Mouse (Mus musculus): ENCODE measurements at regions not wholly inside any gene's neighbourhood (a gene's known extent, or its start where the extent isn't known, plus 50 kb on each side); places are given as distances from the start of the nearest gene placed in this dataset.
A peak's percentile ranks its signal among the peaks of the same experiment; 100 is the strongest.

DNA sequence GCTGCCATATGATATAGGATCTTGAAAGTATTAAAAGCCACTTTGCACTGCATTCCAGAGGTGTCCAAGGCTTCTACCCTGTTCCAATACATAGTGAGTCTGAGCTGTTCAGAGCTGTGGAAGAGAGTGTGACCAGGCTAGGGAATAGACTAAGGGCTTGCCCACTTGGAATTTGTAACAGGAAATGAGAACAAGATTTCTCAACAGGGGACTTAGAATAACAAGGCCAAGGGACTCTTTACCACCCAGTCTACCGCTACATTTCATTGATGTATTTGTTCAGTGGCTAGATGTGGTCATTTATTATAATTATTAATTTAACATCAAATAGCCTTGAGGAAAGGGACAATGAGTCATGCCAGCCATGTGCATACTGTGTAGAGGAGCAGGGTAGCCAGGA is 202.3 kb upstream of the Nampt start:
- H3K4me3 ChIP-seq = no peak overlapping the region
- H3K4me2 ChIP-seq (replicated peaks) = no peak overlapping the region
- no peaks in the 10 kb centered on the region for H3K4me1 ChIP-seq
- WGBS = 79% methylated on average over 1 of the region's 1 CpGs
- no peaks in the 10 kb centered on the region for H3K27me3 ChIP-seq (replicated peaks)
- no peak for ATAC-seq (ENCODE audit: low FRiP score, low read depth)
- H3K27ac ChIP-seq = no peak overlapping the region
- no peaks in the 10 kb centered on the region for H3K36me3 ChIP-seq
- no peak overlapping the region for H3K9ac ChIP-seq
- H3K9me3 ChIP-seq = no peaks in the 10 kb centered on the region

DNA sequence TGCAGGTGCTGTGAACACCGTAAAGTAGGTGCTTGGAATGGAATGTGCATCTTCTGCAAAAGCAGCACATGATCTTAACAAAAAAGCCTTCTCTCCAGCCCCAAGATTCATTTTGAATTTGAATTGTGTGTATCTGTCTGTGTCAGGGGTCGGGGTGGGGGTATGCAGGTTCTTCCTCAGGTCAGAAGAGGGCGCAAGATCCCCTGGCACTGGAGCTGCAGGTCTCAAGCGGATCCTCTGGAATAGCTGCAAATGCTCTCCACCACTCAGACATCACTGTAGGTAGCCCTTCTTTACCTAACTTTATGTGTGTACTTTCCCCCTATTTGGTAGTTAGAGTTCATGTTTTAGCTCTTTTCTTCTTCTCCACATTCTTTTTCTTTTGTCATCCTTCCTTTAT is 199.5 kb upstream of the Nampt start:
- WGBS = 66% methylated on average over 4 of the region's 4 CpGs
- Histone ChIP-seq H3K27ac (no peak overlapping the region), H3K36me3 (no peaks in the 10 kb centered on the region), H3K27me3 (replicated peaks) (no peaks in the 10 kb centered on the region), H3K4me3 (no peak overlapping the region), H3K9ac (no peak overlapping the region), H3K4me2 (replicated peaks) (no peak overlapping the region), H3K9me3 (no peaks in the 10 kb centered on the region), H3K4me1 (no peaks in the 10 kb centered on the region)
- ATAC-seq (ENCODE audit: low FRiP score, low read depth) = no peak

DNA sequence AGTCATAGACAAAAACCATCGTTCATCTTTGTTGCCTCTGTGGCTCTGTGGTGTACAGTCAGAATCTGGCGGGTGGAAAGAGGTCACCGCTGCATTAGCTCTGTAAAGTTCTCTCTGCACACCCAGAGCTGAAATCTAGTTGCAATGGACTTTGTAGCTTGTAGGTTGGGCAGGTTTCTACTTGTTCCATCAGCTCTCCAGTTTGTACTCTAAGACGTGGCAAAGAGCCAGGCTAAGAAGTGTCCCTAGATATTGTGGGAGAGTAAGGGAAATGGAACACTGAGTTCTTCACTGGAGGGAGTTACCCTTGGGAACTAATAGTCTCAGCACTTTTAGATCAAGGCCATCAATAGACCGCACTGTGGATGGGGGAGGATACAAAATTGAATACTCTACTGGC is 197.6 kb upstream of the Nampt start:
- no peaks in the 10 kb centered on the region for H3K9me3 ChIP-seq
- no peak overlapping the region for H3K4me3 ChIP-seq
- no peak for ATAC-seq (ENCODE audit: low FRiP score, low read depth)
- no peak overlapping the region for H3K4me2 ChIP-seq (replicated peaks)
- H3K4me1 ChIP-seq = no peaks in the 10 kb centered on the region
- no peaks in the 10 kb centered on the region for H3K36me3 ChIP-seq
- H3K27me3 ChIP-seq (replicated peaks) = no peaks in the 10 kb centered on the region
- no peak overlapping the region for H3K27ac ChIP-seq
- H3K9ac ChIP-seq = no peak overlapping the region
- WGBS = 93% methylated on average over 5 of the region's 5 CpGs

- no peak overlapping the region for H3K27ac ChIP-seq
- H3K4me1 ChIP-seq = no peaks in the 10 kb centered on the region
- no peaks in the 10 kb centered on the region for H3K36me3 ChIP-seq
- H3K9ac ChIP-seq = no peak overlapping the region
- H3K4me2 ChIP-seq (replicated peaks) = no peak overlapping the region
- ATAC-seq (ENCODE audit: low FRiP score, low read depth) = no peak
- 32% methylated on average over 1 of the region's 1 CpGs for WGBS
- H3K27me3 ChIP-seq (replicated peaks) = no peaks in the 10 kb centered on the region
- H3K4me3 ChIP-seq = no peak overlapping the region
- H3K9me3 ChIP-seq = no peaks in the 10 kb centered on the region
Observed at GRCm38 (mm10) chr12:32628552-32628951, 190.8 kb upstream of the Nampt start.

- WGBS = 42% methylated on average over 3 of the region's 3 CpGs
- Histone ChIP-seq H3K4me3 (no peak overlapping the region), H3K27ac (no peak overlapping the region), H3K4me2 (replicated peaks) (no peak overlapping the region), H3K9me3 (no peaks in the 10 kb centered on the region), H3K9ac (no peak overlapping the region), H3K27me3 (replicated peaks) (no peaks in the 10 kb centered on the region), H3K36me3 (no peaks in the 10 kb centered on the region), H3K4me1 (no peaks in the 10 kb centered on the region)
- ATAC-seq (ENCODE audit: low FRiP score, low read depth) = no peak
Observed at GRCm38 (mm10) chr12:32632935-32633334, 186.4 kb upstream of the Nampt start.

DNA sequence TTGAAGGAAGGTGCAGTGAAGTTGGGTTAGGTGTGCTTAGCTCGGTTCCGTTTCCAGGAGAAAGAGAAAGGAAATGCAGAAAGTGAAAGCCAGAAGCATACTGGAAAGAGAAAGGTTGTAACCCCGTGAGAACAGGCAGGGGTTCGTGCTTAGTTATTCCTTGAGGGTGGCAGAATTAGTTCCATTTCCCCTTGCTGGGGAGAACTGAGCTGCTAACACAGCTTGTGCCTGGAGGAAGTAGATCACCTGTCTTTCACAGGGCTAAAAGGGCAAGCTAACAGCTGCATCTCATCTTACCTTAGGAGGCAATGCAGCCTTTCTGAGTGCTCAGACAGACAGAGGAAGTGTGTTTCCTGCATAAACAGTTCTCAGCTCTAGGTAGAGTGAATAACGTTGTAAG is 184.3 kb upstream of the Nampt start:
- no peaks in the 10 kb centered on the region for H3K27me3 ChIP-seq (replicated peaks)
- no peaks in the 10 kb centered on the region for H3K4me1 ChIP-seq
- ATAC-seq (ENCODE audit: low FRiP score, low read depth) = no peak
- no peak overlapping the region for H3K4me3 ChIP-seq
- no peak overlapping the region for H3K9ac ChIP-seq
- no peak overlapping the region for H3K4me2 ChIP-seq (replicated peaks)
- H3K9me3 ChIP-seq = no peaks in the 10 kb centered on the region
- no peaks in the 10 kb centered on the region for H3K36me3 ChIP-seq
- no peak overlapping the region for H3K27ac ChIP-seq
- WGBS = 62% methylated on average over 5 of the region's 5 CpGs

DNA sequence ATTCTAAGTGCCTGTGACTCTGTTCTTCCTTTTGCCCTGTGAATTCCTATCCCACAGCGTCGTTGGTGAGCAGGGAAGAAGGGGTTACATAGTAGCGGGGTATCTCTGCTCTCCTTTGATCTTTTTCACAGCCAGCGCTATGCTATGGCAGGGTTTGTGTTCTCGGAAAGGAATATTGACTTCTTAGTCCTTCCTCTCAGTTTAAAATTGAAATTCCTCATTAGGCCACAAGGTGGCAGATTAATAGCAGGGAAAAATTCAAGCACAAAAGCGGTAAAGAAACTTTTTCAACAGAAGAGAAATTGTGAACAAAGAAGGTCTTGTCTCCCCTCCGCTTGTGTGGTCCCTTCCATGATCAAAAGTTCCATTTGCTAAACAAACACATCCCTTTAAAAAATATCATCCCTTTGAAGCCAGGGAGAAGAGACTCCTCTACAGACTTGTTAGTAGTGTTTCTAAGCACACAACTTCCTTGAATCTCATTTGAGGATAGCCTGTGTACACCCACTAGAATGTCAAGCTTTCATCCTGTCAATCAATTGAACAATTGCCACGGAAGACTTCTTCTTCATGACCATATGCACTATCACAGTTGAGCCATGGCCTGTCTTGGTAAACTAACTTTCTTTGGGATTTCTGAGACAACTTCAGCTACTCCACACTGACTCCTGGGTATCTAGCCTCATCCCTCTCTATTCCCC is 181.8 kb upstream of the Nampt start:
- Histone ChIP-seq H3K27me3 (replicated peaks) (no peaks in the 10 kb centered on the region), H3K27ac (no peak overlapping the region), H3K36me3 (no peaks in the 10 kb centered on the region), H3K4me3 (no peak overlapping the region), H3K9ac (no peak overlapping the region), H3K4me1 (no peaks in the 10 kb centered on the region), H3K4me2 (replicated peaks) (no peak overlapping the region), H3K9me3 (no peaks in the 10 kb centered on the region)
- whole genome bisulfite sequencing = 5% methylated on average over 8 of the region's 8 CpGs
- peak; percentile 60; the same call in 1 of the 2 replicates for ATAC-seq (ENCODE audit: low FRiP score, low read depth)

DNA sequence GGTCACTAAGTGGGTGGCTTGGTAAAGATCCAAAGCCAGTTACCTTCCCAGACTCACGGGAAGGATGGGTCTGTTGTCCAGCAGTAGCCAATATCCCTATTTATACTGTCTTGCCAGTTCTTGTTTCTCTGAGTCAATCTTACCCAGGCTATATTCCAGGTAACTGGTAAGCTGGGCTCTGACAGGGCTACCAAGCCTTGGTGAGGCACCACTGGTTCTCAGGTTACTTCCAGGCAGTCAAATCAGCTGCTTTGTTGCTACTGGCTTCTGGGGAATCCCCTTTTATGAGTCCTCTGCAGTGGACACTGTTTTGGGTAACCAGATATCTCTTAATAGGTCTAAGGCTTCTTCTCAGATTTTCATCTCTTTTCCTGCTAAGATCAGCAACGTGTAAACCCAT is 178.8 kb upstream of the Nampt start:
- Histone ChIP-seq H3K9ac (no peak overlapping the region), H3K9me3 (no peaks in the 10 kb centered on the region), H3K36me3 (no peaks in the 10 kb centered on the region), H3K4me2 (replicated peaks) (no peak overlapping the region), H3K27ac (no peak overlapping the region), H3K4me3 (no peak overlapping the region), H3K27me3 (replicated peaks) (no peaks in the 10 kb centered on the region), H3K4me1 (no peaks in the 10 kb centered on the region)
- ATAC-seq (ENCODE audit: low FRiP score, low read depth) = no peak
- 77% methylated on average over 2 of the region's 2 CpGs for WGBS

DNA sequence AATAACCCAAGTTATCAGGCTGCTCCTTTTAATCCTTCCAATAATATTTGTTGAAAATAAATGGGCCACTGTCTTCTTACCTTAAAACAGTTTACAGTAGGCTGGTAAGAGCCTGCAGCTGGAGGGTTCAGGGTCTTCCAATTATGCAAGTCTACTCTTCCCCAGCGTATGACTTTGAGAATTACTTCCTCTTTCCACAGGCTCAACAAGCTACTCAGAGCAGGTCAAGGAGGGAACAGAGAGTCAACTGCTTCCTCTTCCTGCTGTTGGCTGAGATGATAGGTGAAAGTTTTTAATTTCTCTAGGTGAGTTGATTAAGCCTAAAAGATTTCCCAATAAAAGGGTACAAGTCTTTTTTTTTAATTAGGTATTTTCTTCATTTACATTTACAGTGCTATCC is 176.9 kb upstream of the Nampt start:
- Histone ChIP-seq H3K27me3 (replicated peaks) (no peaks in the 10 kb centered on the region), H3K4me2 (replicated peaks) (no peak overlapping the region), H3K27ac (no peak overlapping the region), H3K9me3 (no peaks in the 10 kb centered on the region), H3K9ac (no peak overlapping the region), H3K4me1 (no peaks in the 10 kb centered on the region), H3K36me3 (no peaks in the 10 kb centered on the region), H3K4me3 (no peak overlapping the region)
- ATAC-seq (ENCODE audit: low FRiP score, low read depth) = no peak
- 86% methylated on average over 1 of the region's 1 CpGs for WGBS

- Histone ChIP-seq H3K36me3 (no peaks in the 10 kb centered on the region), H3K9ac (no peak overlapping the region), H3K9me3 (no peaks in the 10 kb centered on the region), H3K4me1 (no peaks in the 10 kb centered on the region), H3K27me3 (replicated peaks) (no peaks in the 10 kb centered on the region), H3K27ac (no peak overlapping the region), H3K4me3 (no peak overlapping the region), H3K4me2 (replicated peaks) (no peak overlapping the region)
- ATAC-seq (ENCODE audit: low FRiP score, low read depth) = no peak
- 92% methylated on average over 1 of the region's 1 CpGs for WGBS
Observed at GRCm38 (mm10) chr12:32653096-32653495, 166.2 kb upstream of the Nampt start.

DNA sequence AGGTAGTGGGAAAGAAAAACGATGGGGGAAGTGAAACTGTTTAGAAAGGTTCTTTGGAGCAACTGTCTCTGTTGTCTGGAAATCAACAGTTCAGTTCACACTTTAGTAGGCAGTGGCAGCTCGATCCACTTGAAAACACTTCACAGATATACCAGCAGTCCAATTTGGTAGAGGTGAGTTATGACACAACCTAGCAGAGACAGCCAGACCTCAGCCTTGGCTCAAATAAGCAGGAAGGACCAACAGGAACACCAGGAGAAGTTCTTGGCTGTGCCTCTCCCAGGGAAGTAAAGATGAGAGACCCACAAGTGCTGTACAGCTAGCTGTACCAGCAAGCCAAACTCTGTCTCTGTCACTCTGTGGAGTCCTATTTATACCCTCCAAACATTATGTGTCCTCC is 163.2 kb upstream of the Nampt start:
- Histone ChIP-seq H3K4me3 (no peak overlapping the region), H3K4me1 (no peaks in the 10 kb centered on the region), H3K9ac (no peak overlapping the region), H3K27ac (no peak overlapping the region), H3K36me3 (no peaks in the 10 kb centered on the region), H3K9me3 (no peaks in the 10 kb centered on the region), H3K4me2 (replicated peaks) (no peak overlapping the region), H3K27me3 (replicated peaks) (no peaks in the 10 kb centered on the region)
- WGBS = 70% methylated on average over 2 of the region's 2 CpGs
- ATAC-seq (ENCODE audit: low FRiP score, low read depth) = no peak

- no peaks in the 10 kb centered on the region for H3K4me1 ChIP-seq
- no peak overlapping the region for H3K4me3 ChIP-seq
- no peak overlapping the region for H3K9ac ChIP-seq
- WGBS = 87% methylated on average over 8 of the region's 8 CpGs
- no peaks in the 10 kb centered on the region for H3K36me3 ChIP-seq
- no peak overlapping the region for H3K27ac ChIP-seq
- no peak for ATAC-seq (ENCODE audit: low FRiP score, low read depth)
- H3K27me3 ChIP-seq (replicated peaks) = no peaks in the 10 kb centered on the region
- no peaks in the 10 kb centered on the region for H3K9me3 ChIP-seq
- no peak overlapping the region for H3K4me2 ChIP-seq (replicated peaks)
Observed at GRCm38 (mm10) chr12:32661782-32662413, 157.4 kb upstream of the Nampt start.

DNA sequence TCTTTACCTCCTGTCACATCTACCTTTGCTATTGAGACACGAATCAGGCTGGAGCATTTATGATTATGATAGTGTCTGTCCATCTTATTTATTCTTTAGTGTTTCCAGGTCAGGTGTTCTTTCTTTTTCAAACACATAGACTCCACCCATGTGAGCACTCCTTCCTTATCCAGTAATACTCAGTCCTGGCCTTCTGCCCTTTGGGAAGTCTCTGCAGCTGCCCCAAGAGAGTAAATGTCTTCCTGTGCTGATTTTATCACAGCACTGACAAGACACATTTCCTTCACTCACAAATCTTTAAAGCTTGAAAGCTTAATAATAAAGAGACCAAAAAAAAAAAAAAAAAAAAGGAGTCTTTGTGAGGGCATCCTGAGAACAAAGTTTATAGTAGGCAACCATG is 153.3 kb upstream of the Nampt start:
- no peak for ATAC-seq (ENCODE audit: low FRiP score, low read depth)
- Histone ChIP-seq H3K4me3 (no peak overlapping the region), H3K9ac (no peak overlapping the region), H3K4me1 (no peaks in the 10 kb centered on the region), H3K9me3 (no peaks in the 10 kb centered on the region), H3K27ac (no peak overlapping the region), H3K27me3 (replicated peaks) (no peaks in the 10 kb centered on the region), H3K36me3 (no peaks in the 10 kb centered on the region), H3K4me2 (replicated peaks) (no peak overlapping the region)
- WGBS = 87% methylated on average over 1 of the region's 1 CpGs

Data from neural tube, embryonic 12.5 days (tissue).